Mouse (Mus musculus) inflammation-experienced regulatory T-cells, adult 6 months (primary cell): ENCODE data around the gene Gm20388. TPM values are rescaled to one million over a fixed set of nuclear protein-coding genes. Genes with fewer than 3 reads are reported as not detected.
A peak's percentile ranks its signal among the peaks of the same experiment; 100 is the strongest.

Experiments used
- ATAC-seq: one replicate; pipeline ENCODE4 v1.8.0; 2017
- polyA plus RNA-seq, 3 experiments: library from polyadenylated mRNA; unstranded; fragments of 100-300 nt; shearing (Covaris generic); gene quantifications; one replicate each; pipeline ENCODE4 v1.2.1; 2017

Gene Gm20388
- polyA plus RNA-seq, 3 experiments from 2014 or later, result 10.8 to 14.1 (median 11.8) TPM

DNA sequence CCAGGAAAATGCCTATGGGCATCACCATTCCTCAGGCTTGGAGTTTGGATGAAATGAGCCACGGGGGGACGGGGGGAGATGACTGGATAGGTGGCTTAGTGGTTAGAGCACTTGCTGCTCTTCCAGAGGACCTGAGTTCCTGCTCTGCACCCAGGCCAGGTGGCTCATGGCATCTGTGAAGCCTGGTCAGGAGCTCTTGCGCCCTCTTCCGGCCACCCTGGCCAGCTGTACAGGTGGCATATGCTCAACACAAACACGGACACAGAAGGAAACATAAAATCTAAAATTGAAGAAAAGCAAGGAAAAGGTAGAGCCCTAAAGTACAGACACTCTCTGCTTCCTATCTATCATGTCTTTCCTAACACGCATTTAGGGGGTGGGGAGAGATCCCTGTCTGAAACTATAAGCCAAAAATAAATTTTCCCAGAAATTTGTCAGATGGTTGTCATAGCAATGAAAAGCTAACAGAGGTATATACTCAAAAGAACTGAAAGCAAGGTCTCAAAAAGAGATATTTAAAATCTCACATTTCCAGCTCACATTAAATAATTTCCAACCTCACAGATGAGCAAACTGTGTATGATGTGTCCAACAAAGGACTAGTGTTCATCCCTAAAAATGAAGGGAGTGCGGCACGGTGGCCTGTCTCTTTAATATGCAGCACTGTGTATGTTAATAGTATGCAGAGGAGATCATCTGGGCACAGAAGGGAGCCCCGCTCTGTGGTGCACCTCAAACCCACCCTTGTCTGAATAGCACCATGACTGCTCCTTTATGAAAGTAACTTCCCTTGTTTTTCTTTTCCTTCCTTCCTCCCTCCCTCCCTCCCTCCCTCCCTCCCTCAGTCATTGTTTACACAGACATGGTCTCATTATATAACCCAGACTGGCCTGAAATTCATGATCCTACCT is 3032.4 kb downstream of the Gm20388 start:
- ATAC-seq, result no peak

DNA sequence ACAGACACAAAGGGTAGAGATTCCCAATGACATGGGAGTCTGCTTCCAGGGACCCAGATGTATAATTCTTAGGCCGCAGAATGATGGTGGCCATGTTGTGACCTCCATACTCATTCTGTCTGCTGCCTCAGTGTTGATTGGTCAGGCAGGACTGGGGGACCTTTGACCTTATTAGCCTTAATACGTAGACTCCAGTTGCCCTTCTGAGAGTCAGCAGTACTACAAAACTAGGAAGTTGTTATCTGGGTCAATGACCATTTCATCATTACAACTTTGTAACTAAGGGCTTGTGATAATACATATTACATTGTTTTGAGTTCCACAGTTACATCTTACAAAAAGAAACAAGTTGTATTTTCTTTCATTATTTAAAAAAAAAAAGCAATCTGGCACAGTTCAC is 3035.1 kb downstream of the Gm20388 start:
- no peak for ATAC-seq

GRCm38 (mm10) chr8:122949701-122950100 is 3039.1 kb downstream of the Gm20388 start:
- ATAC-seq, result no peak

- no peak for ATAC-seq
These were observed 3040.8 kb downstream of the Gm20388 start for GRCm38 (mm10) chr8:122951456-122951855.

- ATAC-seq, result peak; percentile 49
These were observed 3042.4 kb downstream of the Gm20388 start for GRCm38 (mm10) chr8:122953028-122953427.

DNA sequence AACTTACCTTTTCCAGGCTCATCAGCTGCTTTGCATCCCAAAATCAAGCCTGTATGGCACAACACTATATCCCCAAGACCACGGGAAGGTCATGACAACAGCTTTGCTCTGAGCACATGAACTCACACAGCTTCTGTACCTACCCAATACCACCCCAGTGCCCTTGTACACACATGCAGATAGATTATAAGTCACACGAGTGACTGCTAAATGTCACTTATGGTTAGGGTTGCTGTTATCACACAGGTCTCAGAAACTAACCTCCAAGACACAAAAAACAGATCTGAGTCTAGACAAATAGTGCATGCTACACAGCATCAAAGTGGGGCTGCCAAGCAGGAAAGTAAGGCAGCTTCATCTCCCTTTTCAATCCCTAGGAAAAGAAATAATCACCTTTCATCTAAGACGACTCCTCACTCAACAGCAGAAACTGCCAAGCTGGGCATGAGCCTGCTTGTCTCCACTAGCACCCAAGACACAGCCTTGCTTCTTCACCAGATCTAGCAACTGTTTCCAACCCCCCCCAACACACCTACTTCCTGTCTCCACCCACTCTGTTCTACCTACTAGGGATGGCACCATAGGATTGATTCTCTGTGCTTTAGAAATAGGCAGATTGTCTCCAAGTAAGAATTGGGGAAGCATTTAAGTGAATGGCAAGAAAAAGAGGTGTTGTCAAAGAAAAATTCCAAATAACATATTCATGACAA is 3043.6 kb downstream of the Gm20388 start:
- ATAC-seq, result peak; percentile 86

DNA sequence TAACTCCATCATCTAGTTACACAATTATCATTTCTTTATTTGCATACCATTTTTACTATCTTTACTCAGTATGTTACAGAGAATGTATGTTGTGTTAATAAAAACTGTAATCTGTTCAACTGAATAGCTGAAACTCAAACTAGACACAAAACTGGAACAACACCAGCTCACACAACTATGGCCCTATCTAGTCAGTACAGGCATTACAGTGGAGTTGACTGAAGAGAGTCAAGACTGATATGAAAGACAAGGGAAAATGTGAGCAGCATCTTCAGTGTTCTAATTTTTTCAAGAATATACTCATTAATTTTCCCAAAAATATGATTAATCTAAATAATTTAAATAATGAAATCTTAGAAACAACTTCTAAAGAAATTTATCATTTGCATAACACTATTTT is 3044.6 kb downstream of the Gm20388 start:
- ATAC-seq, result no peak

- no peak for ATAC-seq
These were observed 3045.4 kb downstream of the Gm20388 start for GRCm38 (mm10) chr8:122955997-122956396.

DNA sequence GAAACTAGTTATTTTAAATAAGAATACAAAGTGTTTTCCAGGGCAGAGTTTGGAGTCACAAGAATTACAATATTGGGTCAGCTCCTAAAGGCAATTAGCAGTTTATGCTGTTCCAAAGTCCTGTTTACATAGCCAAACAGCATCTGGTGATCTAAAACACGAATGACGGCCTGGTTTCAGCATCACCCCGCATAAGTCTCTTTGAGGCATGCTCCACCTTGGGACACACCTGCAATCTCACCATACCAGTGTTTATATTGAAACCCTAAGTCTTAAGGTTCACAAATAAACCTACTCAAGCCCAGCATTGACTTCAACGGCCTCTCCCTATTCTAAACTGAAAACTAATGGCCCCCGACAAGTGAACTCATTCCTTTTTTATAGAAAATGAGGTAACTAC is 3049.7 kb downstream of the Gm20388 start:
- ATAC-seq, result no peak

GRCm38 (mm10) chr8:122960932-122961331 is 3050.3 kb downstream of the Gm20388 start:
- ATAC-seq, result no peak

DNA sequence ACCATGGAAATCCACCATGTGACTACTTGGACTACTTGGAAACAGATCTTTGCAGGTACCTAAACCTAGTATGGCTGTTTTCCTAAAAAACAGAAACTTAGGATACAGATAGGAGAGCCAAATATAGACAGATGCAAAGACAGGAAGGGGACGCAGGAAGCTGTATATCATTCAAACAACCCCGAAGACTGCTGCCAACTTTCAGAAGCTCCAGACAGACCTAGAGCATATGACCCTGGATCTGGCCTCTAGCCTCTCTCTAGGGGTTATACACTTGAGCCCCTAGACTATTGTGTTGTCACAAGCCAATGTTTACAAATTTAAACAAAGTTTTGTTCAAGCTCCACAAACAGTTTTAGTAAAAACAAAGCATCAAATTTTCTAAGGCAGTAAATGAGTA is 3050.8 kb downstream of the Gm20388 start:
- peak; percentile 49 for ATAC-seq

- ATAC-seq, result peak; percentile 42
These were observed 3051.4 kb downstream of the Gm20388 start for GRCm38 (mm10) chr8:122962046-122962445.

DNA sequence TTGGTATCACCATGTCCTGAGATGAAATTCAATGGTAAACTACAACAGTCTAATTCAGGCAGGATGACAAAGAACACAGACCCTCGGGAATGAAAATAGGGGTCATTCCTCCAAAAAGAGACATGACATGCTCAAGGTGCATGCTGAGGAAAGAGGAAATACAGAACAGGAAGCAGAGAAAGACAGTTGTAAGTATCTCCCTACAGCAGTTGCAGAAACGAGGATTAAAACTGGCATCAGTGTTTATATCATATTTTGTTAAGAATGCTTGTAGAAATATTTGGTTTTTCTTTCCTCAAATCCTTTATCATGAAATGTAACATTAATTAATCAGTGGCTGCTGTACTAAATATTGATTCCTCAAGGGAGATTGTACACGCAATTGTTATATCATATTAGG is 3056.0 kb downstream of the Gm20388 start:
- no peak for ATAC-seq

- no peak for ATAC-seq
These were observed 3057.5 kb downstream of the Gm20388 start for GRCm38 (mm10) chr8:122968145-122968544.

GRCm38 (mm10) chr8:122969964-122970620 is 3059.5 kb downstream of the Gm20388 start:
- ATAC-seq, result peak; percentile 58

- no peak for ATAC-seq
These were observed 3065.4 kb downstream of the Gm20388 start for GRCm38 (mm10) chr8:122976046-122976445.

- ATAC-seq, result no peak
These were observed 3068.8 kb downstream of the Gm20388 start for GRCm38 (mm10) chr8:122979424-122979823.

DNA sequence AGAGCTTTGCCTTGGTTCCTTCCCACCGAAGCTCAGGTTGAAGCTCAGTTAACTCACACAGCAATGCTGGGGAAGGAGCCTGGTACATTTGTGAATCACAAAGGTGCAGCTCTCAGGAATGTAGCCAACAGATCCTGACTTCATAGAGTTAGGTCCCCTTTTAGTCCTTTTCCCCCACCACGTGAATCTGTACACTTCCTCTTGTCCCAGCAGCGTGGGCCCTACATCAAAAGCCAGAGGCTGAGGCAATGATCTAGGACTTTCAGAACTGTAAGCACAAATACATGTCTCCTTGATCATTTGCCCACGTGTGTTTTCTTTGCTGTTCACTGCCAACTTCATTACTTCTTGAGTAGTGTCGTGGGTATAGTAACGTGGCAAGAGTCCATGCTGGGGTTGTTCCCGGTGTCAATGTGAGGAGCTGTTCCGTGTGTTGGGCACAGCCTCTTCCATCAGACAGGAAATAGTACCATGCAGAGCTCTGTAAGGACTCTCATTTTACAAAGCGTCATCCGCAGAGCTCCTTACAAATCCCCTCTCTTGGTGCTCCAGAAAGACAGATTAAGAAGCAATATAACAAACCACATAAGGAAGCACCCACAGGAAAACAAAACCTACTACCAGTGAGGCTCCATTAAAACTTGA is 3069.3 kb downstream of the Gm20388 start:
- ATAC-seq, result peak; percentile 63

- no peak for ATAC-seq
These were observed 3071.0 kb downstream of the Gm20388 start for GRCm38 (mm10) chr8:122981646-122982045.

- ATAC-seq, result no peak
These were observed 3072.7 kb downstream of the Gm20388 start for GRCm38 (mm10) chr8:122983178-122983942.

DNA sequence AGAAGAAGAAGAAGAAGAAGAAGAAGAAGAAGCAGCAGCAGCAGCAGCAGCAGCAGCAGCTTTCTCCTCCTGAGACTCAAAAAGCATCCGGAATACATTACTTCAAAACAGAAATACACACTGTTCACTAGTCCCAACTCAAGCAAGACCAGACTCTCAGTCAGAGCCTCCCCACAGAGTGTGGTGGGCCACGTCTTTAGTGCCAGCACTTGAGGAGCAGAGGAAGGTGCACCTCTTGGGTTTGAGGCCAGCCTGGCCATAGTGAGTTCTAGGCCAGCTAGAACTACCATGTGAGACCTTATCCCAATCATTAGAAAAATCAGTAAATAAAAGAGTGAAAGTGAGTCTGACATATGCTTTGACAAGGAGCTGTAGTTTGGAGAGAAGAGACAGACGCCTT is 3073.5 kb downstream of the Gm20388 start:
- ATAC-seq, result no peak
